Mouse (Mus musculus) B cell, adult 2 months (primary cell): ENCODE results near the gene Ago3.

ENCODE experiments used
- DNase-seq, 2 experiments: peaks; one replicate each; pipeline ENCODE4 v3.0.0; 2022

Ago3 gene

GRCm38 (mm10) chr4:126309211-126309921, 120.0 kb downstream of the Ago3 start:
- DNase-seq = peak; percentile 38 to 50

- DNase-seq = no peak
Measured at GRCm38 (mm10) chr4:126306827-126307226, 122.5 kb downstream of the Ago3 start.

- DNase-seq = no peak
Measured at GRCm38 (mm10) chr4:126306058-126306457, 123.3 kb downstream of the Ago3 start.

GRCm38 (mm10) chr4:126305428-126305827, 123.9 kb downstream of the Ago3 start:
- no peak for DNase-seq

- no peak for DNase-seq
Measured at GRCm38 (mm10) chr4:126303877-126304276, 125.5 kb downstream of the Ago3 start.

GRCm38 (mm10) chr4:126301584-126302309, 127.6 kb downstream of the Ago3 start:
- no peak for DNase-seq

- DNase-seq = peak in 1 of 2 experiments; percentile 28
Measured at GRCm38 (mm10) chr4:126300916-126301583, 128.3 kb downstream of the Ago3 start.

GRCm38 (mm10) chr4:126296617-126297101, 132.7 kb downstream of the Ago3 start:
- no peak for DNase-seq

- DNase-seq = no peak
Measured at GRCm38 (mm10) chr4:126295937-126296336, 133.4 kb downstream of the Ago3 start.

- DNase-seq = no peak
Measured at GRCm38 (mm10) chr4:126295152-126295551, 134.2 kb downstream of the Ago3 start.

GRCm38 (mm10) chr4:126291196-126291595, 138.2 kb downstream of the Ago3 start:
- no peak for DNase-seq

GRCm38 (mm10) chr4:126290314-126290713, 139.0 kb downstream of the Ago3 start:
- DNase-seq = no peak

- no peak for DNase-seq
Measured at GRCm38 (mm10) chr4:126288085-126288666, 141.2 kb downstream of the Ago3 start.

GRCm38 (mm10) chr4:126287302-126287995, 141.9 kb downstream of the Ago3 start:
- no peak for DNase-seq

GRCm38 (mm10) chr4:126286492-126286891, 142.9 kb downstream of the Ago3 start, which contains the start of gene Col8a2:
TSS of gene Col8a2 (plus strand) at chr4:126286793.
- DNase-seq = no peak

- no peak for DNase-seq
Measured at GRCm38 (mm10) chr4:126283582-126283981, 145.8 kb downstream of the Ago3 start.

GRCm38 (mm10) chr4:126281706-126282105, 147.7 kb downstream of the Ago3 start:
- DNase-seq = no peak
